Mouse (Mus musculus) cerebellum, adult 18-20 months (tissue): ENCODE measurements around the gene Gtf2e1.
A peak's percentile ranks its signal among the peaks of the same experiment; 100 is the strongest.

Source experiments
- DNase-seq, 2 experiments: peaks; one replicate each; pipeline ENCODE4 v3.0.0; 2021

Gene Gtf2e1

GRCm38 (mm10) chr16:37540776-37541175 lies 1.2 kb upstream of the Gtf2e1 start:
- no peak for DNase-seq

GRCm38 (mm10) chr16:37539240-37539610 lies 364 bp downstream of the Gtf2e1 start:
- no peak for DNase-seq

- no peak for DNase-seq
Observed at GRCm38 (mm10) chr16:37533369-37534068, 6.1 kb downstream of the Gtf2e1 start.

- no peak for DNase-seq
Observed at GRCm38 (mm10) chr16:37532046-37532445, 7.5 kb downstream of the Gtf2e1 start.

GRCm38 (mm10) chr16:37530170-37530569 lies 9.4 kb downstream of the Gtf2e1 start:
- no peak for DNase-seq

GRCm38 (mm10) chr16:37526688-37527223 lies 12.8 kb downstream of the Gtf2e1 start:
- DNase-seq = no peak

GRCm38 (mm10) chr16:37525121-37525520 lies 14.5 kb downstream of the Gtf2e1 start:
- no peak for DNase-seq

- no peak for DNase-seq
Observed at GRCm38 (mm10) chr16:37522100-37522697, 17.4 kb downstream of the Gtf2e1 start.

- no peak for DNase-seq
Observed at GRCm38 (mm10) chr16:37520190-37521040, 19.2 kb downstream of the Gtf2e1 start.

- no peak for DNase-seq
Observed at GRCm38 (mm10) chr16:37519721-37520120, 19.9 kb downstream of the Gtf2e1 start.

GRCm38 (mm10) chr16:37518662-37519061 lies 20.9 kb downstream of the Gtf2e1 start:
- no peak for DNase-seq

- no peak for DNase-seq
Observed at GRCm38 (mm10) chr16:37517596-37518211, 21.9 kb downstream of the Gtf2e1 start.

- no peak for DNase-seq
Observed at GRCm38 (mm10) chr16:37516376-37516993, 23.1 kb downstream of the Gtf2e1 start.

GRCm38 (mm10) chr16:37514644-37515043 lies 24.9 kb downstream of the Gtf2e1 start:
- DNase-seq = no peak

GRCm38 (mm10) chr16:37511489-37511888 lies 28.1 kb downstream of the Gtf2e1 start:
- DNase-seq = no peak

GRCm38 (mm10) chr16:37506751-37507150 lies 32.8 kb downstream of the Gtf2e1 start:
- no peak for DNase-seq

- peak; percentile 22 to 24 for DNase-seq
Observed at GRCm38 (mm10) chr16:37504517-37504916, 35.1 kb downstream of the Gtf2e1 start.

GRCm38 (mm10) chr16:37498581-37498980 lies 41.0 kb downstream of the Gtf2e1 start:
- DNase-seq = no peak

- peak; percentile 30 to 37 for DNase-seq
Observed at GRCm38 (mm10) chr16:37495017-37495416, 44.6 kb downstream of the Gtf2e1 start.

- no peak for DNase-seq
Observed at GRCm38 (mm10) chr16:37486826-37487612, 52.6 kb downstream of the Gtf2e1 start.
